Mouse (Mus musculus) ES-Bruce4 (cell line): ENCODE data around the gene Plekhm1. TPM values are rescaled to one million over a fixed set of nuclear protein-coding genes. Genes with fewer than 3 reads are reported as not detected.

Source experiments
- H3K27ac ChIP-seq: 2 replicates; pipeline ENCODE4 v1.5.1; 2012; ENCODE audit warnings: low read length, inconsistent platforms; ENCODE audit not compliant: insufficient read depth
- H3K27me3 ChIP-seq: 2 replicates; pipeline ENCODE4 v1.6.1; 2012; ENCODE audit warnings: mild to moderate bottlenecking, low read length, inconsistent platforms; ENCODE audit not compliant: control insufficient read depth, poor library complexity, insufficient read depth, severe bottlenecking
- H3K36me3 ChIP-seq: 2 replicates; pipeline ENCODE4 v1.6.1; 2012; ENCODE audit warnings: inconsistent platforms, mild to moderate bottlenecking, low read length, moderate library complexity; ENCODE audit not compliant: control insufficient read depth, poor library complexity, insufficient read depth, severe bottlenecking
- H3K4me1 ChIP-seq: one replicate; pipeline ENCODE4 v1.8.1; 2011; ENCODE audit warnings: low read length; ENCODE audit not compliant: control insufficient read depth, insufficient read depth
- H3K4me3 ChIP-seq: 2 replicates; pipeline ENCODE4 v1.5.1; 2011; ENCODE audit warnings: low read depth, mild to moderate bottlenecking, low read length
- H3K9ac ChIP-seq: 2 replicates; pipeline ENCODE4 v1.6.1; 2012; ENCODE audit warnings: low read depth, mild to moderate bottlenecking, inconsistent platforms; ENCODE audit not compliant: poor library complexity, severe bottlenecking
- H3K9me3 ChIP-seq: replicated peaks from 2 replicates; pipeline ENCODE4 v1.6.1; 2012; ENCODE audit warnings: mild to moderate bottlenecking, low read length, inconsistent platforms; ENCODE audit not compliant: control insufficient read depth, poor library complexity, insufficient read depth, severe bottlenecking
- CTCF ChIP-seq: IDR thresholded peaks from one replicate; pipeline ENCODE4 v1.8.1; 2011; ENCODE audit warnings: low read depth, low read length
- EP300 ChIP-seq: IDR thresholded peaks from 2 replicates; pipeline ENCODE4 v1.6.1; 2011; ENCODE audit warnings: low read depth, low read length; ENCODE audit not compliant: insufficient read depth
- POLR2A ChIP-seq: IDR thresholded peaks from one replicate; pipeline ENCODE4 v1.8.1; 2011; ENCODE audit warnings: low read length; ENCODE audit not compliant: insufficient read depth
- polyA plus RNA-seq: library from polyadenylated mRNA; stranded (reverse); fragments of >200 nt; gene quantifications from 2 replicates; pipeline ENCODE4 v1.2.4, GENCODE M21; 2011; ENCODE audit warnings: low read depth; ENCODE audit not compliant: missing spikeins, insufficient read depth, insufficient read length

Plekhm1 gene
- polyA plus RNA-seq, 1 experiment = 22.0 TPM

DNA sequence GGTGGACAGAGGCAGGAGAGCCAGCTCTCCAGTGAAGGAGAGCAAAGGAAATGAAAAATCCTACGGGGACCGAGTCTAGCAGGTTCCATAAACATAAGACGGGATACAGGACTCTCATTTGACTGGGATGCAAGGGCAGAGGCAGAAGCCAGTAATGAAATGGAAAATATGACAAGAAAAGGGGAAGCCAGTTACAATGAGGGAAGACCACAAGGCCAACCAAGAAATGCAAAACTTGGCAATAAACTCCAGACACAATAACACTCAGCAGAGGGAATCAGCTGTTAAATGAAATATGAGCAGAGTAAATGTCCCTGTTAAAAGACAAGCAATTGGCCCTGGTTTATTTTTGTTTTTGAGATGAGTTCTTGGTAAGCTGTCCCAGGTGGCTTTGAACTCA lies 58.5 kb downstream of the Plekhm1 start:
- peaks cover 2% of the 10 kb centered on the region for H3K4me1 ChIP-seq
- TF ChIP-seq EP300 (no peak), POLR2A (no peak), CTCF (no peak)
- no peak overlapping the region for H3K4me3 ChIP-seq
- H3K27ac ChIP-seq = no peak overlapping the region
- H3K9ac ChIP-seq = no peak overlapping the region
- H3K36me3 ChIP-seq = no peaks in the 10 kb centered on the region
- H3K27me3 ChIP-seq = no peaks in the 10 kb centered on the region
- H3K9me3 ChIP-seq = peaks cover 4% of the 10 kb centered on the region

DNA sequence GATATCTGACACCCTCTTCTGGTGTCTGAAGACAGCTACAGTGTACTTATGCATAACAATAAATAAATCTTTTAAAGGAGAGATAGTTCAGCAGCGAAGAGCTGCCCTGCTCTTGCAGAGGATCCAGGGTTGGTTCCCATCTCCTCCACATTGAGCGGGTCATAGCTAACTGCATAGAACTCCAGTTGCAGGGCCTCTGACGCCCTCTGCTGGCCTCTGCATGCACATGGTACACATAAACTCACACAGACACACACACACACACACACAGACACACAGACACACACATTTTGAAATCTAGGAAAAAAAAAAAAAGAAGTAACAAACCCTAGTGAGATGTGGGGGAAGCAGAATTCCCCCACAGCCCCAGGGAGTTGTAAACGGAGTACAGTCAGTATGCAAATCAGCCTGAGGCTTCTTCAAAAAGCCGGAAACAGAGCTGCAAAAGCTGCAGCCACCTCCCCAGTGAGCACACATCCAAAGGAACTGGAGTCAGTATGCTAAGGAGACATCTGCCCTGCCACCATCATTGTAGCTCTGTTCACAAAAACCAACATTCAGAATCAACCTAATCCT lies 60.2 kb downstream of the Plekhm1 start:
- Histone ChIP-seq H3K9ac (no peak overlapping the region), H3K4me3 (no peak overlapping the region), H3K27ac (no peak overlapping the region), H3K27me3 (no peaks in the 10 kb centered on the region), H3K9me3 (peaks cover 10% of the 10 kb centered on the region), H3K36me3 (no peaks in the 10 kb centered on the region), H3K4me1 (peaks cover 2% of the 10 kb centered on the region)
- TF ChIP-seq POLR2A (no peak), EP300 (no peak), CTCF (no peak)

DNA sequence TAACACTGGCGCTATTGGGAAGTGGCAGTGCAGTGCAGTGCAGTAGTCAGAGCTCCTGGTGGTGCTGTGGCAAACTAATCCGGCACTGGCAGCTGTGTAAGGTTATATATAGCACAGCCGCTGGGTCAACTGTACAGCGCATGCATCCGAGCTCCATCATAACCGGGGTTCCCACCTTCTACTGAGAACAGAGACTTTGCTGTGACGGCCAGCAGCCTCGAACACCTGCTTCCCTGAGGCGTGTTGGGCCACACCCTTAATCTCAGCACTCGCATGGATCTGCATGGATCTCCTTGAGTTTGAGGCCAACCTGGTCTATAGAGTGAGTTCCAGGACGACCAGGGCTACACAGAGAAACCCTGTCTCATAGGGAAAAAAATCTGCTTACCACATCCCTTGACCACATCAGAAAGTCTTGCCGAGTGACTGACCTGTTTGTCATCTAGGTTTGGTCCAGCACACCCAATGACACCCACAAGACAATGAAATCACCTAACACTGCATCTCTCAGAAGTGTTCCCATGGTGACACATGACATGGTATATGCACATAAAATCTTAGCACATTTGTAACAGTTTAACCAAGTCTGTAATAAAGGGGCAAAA lies 61.7 kb downstream of the Plekhm1 start:
- no peak overlapping the region for H3K9ac ChIP-seq
- H3K36me3 ChIP-seq = no peaks in the 10 kb centered on the region
- no peaks in the 10 kb centered on the region for H3K27me3 ChIP-seq
- no peak overlapping the region for H3K27ac ChIP-seq
- H3K4me3 ChIP-seq = no peak overlapping the region
- H3K9me3 ChIP-seq = peaks cover 10% of the 10 kb centered on the region
- no peak for TF ChIP-seq POLR2A
- TF ChIP-seq EP300 = no peak
- TF ChIP-seq CTCF = no peak
- H3K4me1 ChIP-seq = no peaks in the 10 kb centered on the region

DNA sequence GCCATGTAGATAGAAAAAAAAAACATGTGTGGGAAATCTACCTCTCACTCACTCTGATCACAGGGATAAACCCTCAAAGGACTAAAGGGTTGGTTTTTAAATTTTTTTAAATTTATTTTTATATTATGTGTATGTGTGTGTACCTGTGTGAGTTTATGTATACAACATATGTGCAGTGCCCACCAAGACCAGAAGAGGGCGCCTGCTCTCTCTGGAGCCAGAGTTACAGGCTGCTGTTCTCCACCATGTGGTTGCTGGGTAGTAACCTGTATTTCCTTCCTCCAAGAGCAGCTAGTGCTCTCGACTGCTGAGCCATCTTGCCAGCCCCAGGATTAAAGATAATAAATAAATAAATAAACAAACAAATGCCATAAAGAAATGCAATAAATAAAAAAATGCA lies 62.8 kb downstream of the Plekhm1 start:
- Histone ChIP-seq H3K36me3 (no peaks in the 10 kb centered on the region), H3K27me3 (no peaks in the 10 kb centered on the region), H3K4me1 (no peaks in the 10 kb centered on the region), H3K4me3 (no peak overlapping the region), H3K27ac (no peak overlapping the region), H3K9me3 (peaks cover 10% of the 10 kb centered on the region), H3K9ac (no peak overlapping the region)
- no peak for TF ChIP-seq EP300
- peak; percentile 8 for TF ChIP-seq CTCF
- TF ChIP-seq POLR2A = no peak

DNA sequence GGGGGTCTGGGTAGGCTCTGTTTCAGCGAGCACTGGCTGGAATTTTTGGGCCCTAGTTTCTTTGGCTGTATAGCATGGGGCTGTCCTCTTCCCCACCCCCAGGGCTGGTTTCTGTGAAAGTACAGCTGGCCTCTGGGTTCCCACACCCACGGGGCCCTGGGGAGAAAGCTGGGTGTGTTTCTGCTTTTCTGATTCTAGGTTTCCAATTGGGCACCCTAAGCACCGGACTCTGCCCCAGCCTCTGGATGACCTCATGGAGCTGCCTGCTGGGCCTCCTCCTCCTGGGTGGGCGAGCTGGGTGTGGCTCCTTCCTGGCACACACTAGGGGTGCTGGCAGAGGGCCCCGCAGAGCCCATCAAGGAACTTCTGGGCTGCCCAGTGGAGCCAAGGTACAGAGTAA lies 65.8 kb downstream of the Plekhm1 start:
- TF ChIP-seq EP300 (no peak), CTCF (no peak), POLR2A (no peak)
- Histone ChIP-seq H3K36me3 (no peaks in the 10 kb centered on the region), H3K4me3 (no peak overlapping the region), H3K4me1 (no peaks in the 10 kb centered on the region), H3K27ac (no peak overlapping the region), H3K9me3 (peaks cover 10% of the 10 kb centered on the region), H3K27me3 (no peaks in the 10 kb centered on the region), H3K9ac (no peak overlapping the region)

DNA sequence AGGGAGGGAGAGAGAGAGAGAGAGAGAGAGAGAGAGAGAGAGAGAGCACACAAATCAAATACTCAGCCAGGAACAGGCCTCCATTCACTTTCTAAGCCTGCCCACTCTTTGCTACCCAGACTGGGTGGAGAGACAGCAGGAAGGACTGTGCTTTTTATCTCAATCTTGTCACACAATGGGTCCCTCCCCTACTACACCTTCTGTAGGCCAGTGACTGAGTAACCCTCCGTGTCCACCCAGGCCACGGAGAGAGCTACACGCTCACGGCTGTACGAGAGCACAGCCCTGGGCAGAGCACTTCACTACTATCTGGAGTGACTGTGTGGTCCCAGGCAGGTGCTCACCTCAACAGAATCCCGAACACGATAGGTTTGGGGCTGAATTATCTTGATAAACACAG lies 66.3 kb downstream of the Plekhm1 start:
- Histone ChIP-seq H3K27ac (no peak overlapping the region), H3K36me3 (no peaks in the 10 kb centered on the region), H3K27me3 (no peaks in the 10 kb centered on the region), H3K9ac (no peak overlapping the region), H3K4me1 (no peaks in the 10 kb centered on the region), H3K9me3 (peaks cover 10% of the 10 kb centered on the region), H3K4me3 (no peak overlapping the region)
- no peak for TF ChIP-seq EP300
- TF ChIP-seq CTCF = no peak
- no peak for TF ChIP-seq POLR2A
